Mouse (Mus musculus) hindbrain, embryonic 14.5 days (tissue): Measurements from ENCODE around the gene Mettl7a1. TPM values are rescaled to one million over a fixed set of nuclear protein-coding genes. Genes with fewer than 3 reads are reported as not detected.
"Not testable (repeated sequence)": the region's sequence is repeated elsewhere in the genome, so short reads cannot be mapped to it uniquely, and the experiment has no call there.

Experiments used
- ATAC-seq: fragments of 200-750 bp; cut with Nextera tagmentation; 2 replicates; pipeline ENCODE4 v1.8.0; 2017; ENCODE audit warnings: moderate number of reproducible peaks, mild to moderate bottlenecking, moderate TSS enrichment, moderate library complexity; ENCODE audit not compliant: low FRiP score
- DNase-seq: peaks from one replicate; pipeline ENCODE4 v3.0.0-alpha.2; 2015; ENCODE audit warnings: low spot score
- H3K27ac ChIP-seq: fragments of 300-500 bp; sonication (generic); 2 replicates; pipeline ENCODE4 v1.5.1; 2014; ENCODE audit warnings: mild to moderate bottlenecking, moderate library complexity
- H3K27me3 ChIP-seq: fragments of 300-500 bp; sonication (generic); 2 replicates; pipeline ENCODE4 v1.6.1; 2014; ENCODE audit warnings: mild to moderate bottlenecking, low read length, mixed read lengths; ENCODE audit not compliant: control insufficient read depth, insufficient read depth
- H3K36me3 ChIP-seq: fragments of 300-500 bp; sonication (generic); replicated peaks from 2 replicates; pipeline ENCODE4 v1.6.1; 2014; ENCODE audit not compliant: control insufficient read depth, insufficient read depth
- H3K4me1 ChIP-seq: fragments of 300-500 bp; sonication (generic); replicated peaks from 2 replicates; pipeline ENCODE4 v1.6.1; 2014; ENCODE audit warnings: antibody characterized with exemption, low read length, mixed read lengths; ENCODE audit not compliant: control insufficient read depth, insufficient read depth
- H3K4me2 ChIP-seq: fragments of 300-500 bp; sonication (generic); replicated peaks from 2 replicates; pipeline ENCODE4 v1.6.1; 2014; ENCODE audit warnings: mild to moderate bottlenecking, moderate library complexity
- H3K4me3 ChIP-seq: fragments of 300-500 bp; sonication (generic); replicated peaks from 2 replicates; pipeline ENCODE4 v1.5.1; 2014; ENCODE audit warnings: mild to moderate bottlenecking, low read length
- H3K9ac ChIP-seq: fragments of 300-500 bp; sonication (generic); 2 replicates; pipeline ENCODE4 v1.6.1; 2014
- H3K9me3 ChIP-seq: fragments of 300-500 bp; sonication (generic); 2 replicates; pipeline ENCODE4 v1.6.1; 2016; ENCODE audit warnings: low read length; ENCODE audit not compliant: control insufficient read depth
- whole genome bisulfite sequencing: fragments of 180-500 bp; shearing (Covaris S2); extraction: QIAGEN DNeasy Blood & Tissue Kit; methylation state at CpG from one replicate; pipeline ENCODE4 v1.1.7; 2014; 5-methylcytosine and 5-hydroxymethylcytosine counted together
- polyA plus RNA-seq: library from polyadenylated mRNA; unstranded; fragments of >200 nt; fragmentation: Nextera tagmentation; extraction: Ambion mirVana; gene quantifications from 2 replicates; pipeline ENCODE4 v1.2.1, GENCODE M21; 2014

Mettl7a1 gene
- polyA plus RNA-seq, 1 experiment from 2014 or later = 3.1 TPM

- H3K9ac ChIP-seq = no peak overlapping the region
- H3K27ac ChIP-seq = no peak overlapping the region
- H3K4me2 ChIP-seq = no peak overlapping the region
- no peaks in the 10 kb centered on the region for H3K4me1 ChIP-seq
- no peaks in the 10 kb centered on the region for H3K9me3 ChIP-seq
- DNase-seq (no peak), ATAC-seq (no peak)
- no peaks in the 10 kb centered on the region for H3K36me3 ChIP-seq
- no peak overlapping the region for H3K4me3 ChIP-seq
- 77% methylated on average over 6 of the region's 6 CpGs for WGBS
- no peaks in the 10 kb centered on the region for H3K27me3 ChIP-seq
Observed at GRCm38 (mm10) chr15:100351501-100352060, 47.6 kb downstream of the Mettl7a1 start.

GRCm38 (mm10) chr15:100352711-100353250 is 48.8 kb downstream of the Mettl7a1 start, which contains the start of the genes Methig1 and Mettl7a2:
Methig1 (plus strand) TSS chr15:100353149.
Mettl7a2 (plus strand) TSS chr15:100353200.
- no peak within 1 kb of the TSS for H3K9ac ChIP-seq

DNA sequence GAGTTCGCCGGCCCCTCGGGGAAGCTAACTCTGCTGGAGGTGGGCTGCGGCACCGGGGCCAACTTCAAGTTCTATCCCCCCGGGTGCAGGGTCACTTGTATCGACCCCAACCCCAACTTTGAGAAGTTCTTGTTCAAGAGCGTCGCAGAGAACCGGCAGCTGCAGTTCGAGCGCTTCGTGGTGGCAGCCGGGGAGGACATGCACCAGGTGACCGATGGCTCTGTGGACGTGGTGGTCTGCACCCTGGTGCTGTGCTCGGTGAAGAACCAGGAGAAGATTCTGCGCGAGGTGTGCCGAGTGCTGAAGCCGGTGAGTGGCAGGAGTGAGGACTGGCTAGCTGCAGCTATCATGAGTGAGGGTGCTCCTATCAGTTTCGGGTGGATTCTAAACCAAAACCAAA is 49.5 kb downstream of the Mettl7a1 start:
- H3K27me3 ChIP-seq, H3K4me3 ChIP-seq, ATAC-seq, H3K4me2 ChIP-seq, H3K27ac ChIP-seq, H3K9me3 ChIP-seq, H3K4me1 ChIP-seq, H3K9ac ChIP-seq, H3K36me3 ChIP-seq, DNase-seq: not testable (repeated sequence)
- 91% methylated on average over 10 of the region's 22 CpGs for WGBS

More at GRCm38 (mm10) chr15:100352711-100353250, 48.8 kb downstream of the Mettl7a1 start, which contains the start of the genes Methig1 and Mettl7a2:
- Histone ChIP-seq H3K4me1 (no peaks in the 10 kb centered on the region), H3K36me3 (no peaks in the 10 kb centered on the region), H3K9me3 (no peaks in the 10 kb centered on the region), H3K4me2 (no peak within 1 kb of the TSS), H3K4me3 (no peak within 1 kb of the TSS), H3K27ac (no peak within 1 kb of the TSS), H3K27me3 (no peaks in the 10 kb centered on the region)
- DNase-seq = no peak
- 89% methylated on average over 10 of the region's 10 CpGs for WGBS
- ATAC-seq = no peak

DNA sequence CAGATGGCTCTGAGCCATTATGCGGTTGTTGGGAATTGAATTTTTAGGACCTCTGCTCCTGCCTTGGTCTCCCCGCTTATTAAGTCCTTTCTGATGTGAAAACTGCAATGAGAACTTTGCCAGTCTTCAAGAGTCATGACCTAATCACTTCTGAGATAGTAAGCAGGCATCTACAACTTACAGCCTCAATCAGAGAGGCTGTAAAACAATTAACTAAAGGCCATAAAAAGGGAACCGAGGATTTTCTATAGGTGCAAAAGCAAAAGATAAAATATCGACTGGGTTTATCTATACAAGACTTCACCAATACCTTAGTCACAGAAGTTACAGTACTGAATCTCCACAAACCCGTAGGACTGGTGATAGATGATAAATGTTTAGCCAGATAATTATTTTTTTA is 51.9 kb downstream of the Mettl7a1 start:
- ATAC-seq = no peak
- no peaks in the 10 kb centered on the region for H3K9me3 ChIP-seq
- no peaks in the 10 kb centered on the region for H3K4me1 ChIP-seq
- H3K27ac ChIP-seq = no peak overlapping the region
- no peak overlapping the region for H3K4me2 ChIP-seq
- no peak for DNase-seq
- H3K4me3 ChIP-seq = no peak overlapping the region
- no peaks in the 10 kb centered on the region for H3K27me3 ChIP-seq
- 88% methylated on average over 5 of the region's 5 CpGs for WGBS
- H3K36me3 ChIP-seq = no peaks in the 10 kb centered on the region
- H3K9ac ChIP-seq = no peak overlapping the region

DNA sequence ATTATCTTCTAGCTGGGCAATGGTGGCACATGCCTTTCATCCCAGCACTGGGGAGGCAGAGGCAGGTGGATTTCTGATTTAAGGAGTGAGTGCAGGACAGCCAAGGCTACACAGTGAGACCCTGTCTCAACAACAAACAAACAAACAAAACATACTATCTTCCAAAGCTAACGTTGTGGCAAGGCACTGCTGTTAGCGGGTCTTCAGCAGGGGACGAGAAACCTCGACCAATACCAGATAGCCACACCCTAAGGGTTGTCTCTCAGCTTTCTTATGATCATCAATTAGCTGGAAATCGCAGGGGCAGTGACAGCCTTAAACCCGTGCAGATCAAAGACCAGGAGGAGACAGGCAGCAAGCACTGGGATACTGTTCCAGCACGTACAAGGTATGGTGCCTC is 60.3 kb downstream of the Mettl7a1 start, which contains the start of gene Higd1c:
Gene Higd1c (plus strand): TSS at position 301 of the 400 bp plus-strand sequence.
- Histone ChIP-seq H3K27ac (no peak within 1 kb of the TSS), H3K36me3 (no peaks in the 10 kb centered on the region), H3K9me3 (no peaks in the 10 kb centered on the region), H3K27me3 (no peaks in the 10 kb centered on the region), H3K9ac (no peak within 1 kb of the TSS), H3K4me3 (no peak within 1 kb of the TSS), H3K4me1 (no peaks in the 10 kb centered on the region), H3K4me2 (no peak within 1 kb of the TSS)
- DNase-seq = no peak
- ATAC-seq = no peak
- WGBS = 81% methylated on average over 7 of the region's 7 CpGs

- ATAC-seq, H3K9ac ChIP-seq, H3K4me2 ChIP-seq, DNase-seq, H3K4me3 ChIP-seq, H3K9me3 ChIP-seq, H3K27me3 ChIP-seq, H3K27ac ChIP-seq, H3K4me1 ChIP-seq, H3K36me3 ChIP-seq: not testable (repeated sequence)
- WGBS = 50% methylated on average over 9 of the region's 9 CpGs
Observed at GRCm38 (mm10) chr15:100365967-100366366, 62.0 kb downstream of the Mettl7a1 start.

GRCm38 (mm10) chr15:100367119-100367518 is 63.2 kb downstream of the Mettl7a1 start:
- 77% methylated on average over 7 of the region's 7 CpGs for WGBS
- no peak for ATAC-seq
- no peak overlapping the region for H3K9ac ChIP-seq
- H3K4me3 ChIP-seq = no peak overlapping the region
- H3K9me3 ChIP-seq = no peaks in the 10 kb centered on the region
- H3K36me3 ChIP-seq = no peaks in the 10 kb centered on the region
- H3K27ac ChIP-seq = no peak overlapping the region
- DNase-seq = no peak
- no peaks in the 10 kb centered on the region for H3K4me1 ChIP-seq
- no peaks in the 10 kb centered on the region for H3K27me3 ChIP-seq
- H3K4me2 ChIP-seq = no peak overlapping the region

DNA sequence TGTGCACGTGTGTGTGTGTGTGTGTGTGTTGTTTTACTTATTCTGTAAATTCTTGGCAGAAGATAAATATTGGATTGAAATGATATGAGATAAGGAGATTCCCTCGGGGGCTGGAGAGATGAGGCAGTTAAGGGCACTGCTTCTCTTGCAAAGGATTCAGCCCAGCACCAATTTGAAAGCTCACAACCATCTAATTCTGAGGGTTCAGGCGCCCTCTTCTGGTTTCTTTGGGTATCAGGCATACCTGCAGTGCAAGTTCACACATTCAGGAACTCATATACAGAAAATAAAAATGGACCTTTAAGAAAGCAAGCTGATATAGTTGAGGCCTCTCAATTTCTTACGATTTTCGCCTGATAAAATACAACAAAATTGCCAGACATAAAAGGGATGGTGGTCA is 71.1 kb downstream of the Mettl7a1 start:
- H3K36me3 ChIP-seq = no peaks in the 10 kb centered on the region
- no peaks in the 10 kb centered on the region for H3K4me1 ChIP-seq
- ATAC-seq = no peak
- no peak overlapping the region for H3K4me2 ChIP-seq
- WGBS = 42% methylated on average over 5 of the region's 5 CpGs
- DNase-seq = peak; percentile 82
- no peak overlapping the region for H3K27ac ChIP-seq
- H3K27me3 ChIP-seq = no peaks in the 10 kb centered on the region
- H3K4me3 ChIP-seq = no peak overlapping the region
- no peak overlapping the region for H3K9ac ChIP-seq
- no peaks in the 10 kb centered on the region for H3K9me3 ChIP-seq

DNA sequence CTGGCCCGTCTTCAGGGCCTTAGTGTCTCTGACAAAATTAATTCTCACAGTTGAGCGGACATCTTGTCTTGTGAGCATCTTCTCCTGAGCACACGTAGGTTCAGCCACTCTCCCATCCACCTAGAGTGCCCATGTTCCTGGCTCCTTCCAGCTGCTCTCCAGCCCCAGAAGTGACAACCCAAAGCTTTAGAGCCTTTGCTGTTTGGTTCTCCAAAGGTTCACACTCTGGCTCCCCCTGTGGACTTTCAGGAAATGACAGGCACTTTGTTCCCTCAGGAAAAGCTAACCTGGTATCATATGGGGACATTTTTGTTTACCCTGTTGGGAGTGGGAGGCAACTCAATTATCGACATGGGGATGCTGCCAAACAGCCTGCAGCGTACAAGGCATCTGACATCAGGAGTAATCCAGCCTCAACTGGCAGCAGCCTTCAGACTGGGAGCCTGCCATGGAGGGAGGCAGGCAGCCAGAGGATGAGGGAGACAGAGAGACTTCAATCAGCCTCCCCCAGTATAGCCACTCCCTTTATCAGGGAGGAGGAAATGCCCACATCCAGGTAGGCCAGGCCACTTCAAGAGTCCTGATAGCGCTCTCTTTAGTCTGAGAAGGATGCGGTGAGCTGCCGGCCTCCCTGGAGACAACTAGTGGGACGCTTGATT is 74.0 kb downstream of the Mettl7a1 start:
- H3K27me3 ChIP-seq, H3K4me3 ChIP-seq, H3K4me2 ChIP-seq, H3K9me3 ChIP-seq, H3K9ac ChIP-seq, H3K27ac ChIP-seq, H3K4me1 ChIP-seq, H3K36me3 ChIP-seq, DNase-seq: not testable (repeated sequence)
- 24% methylated on average over 3 of the region's 9 CpGs for WGBS
- ATAC-seq = 0 out of 2 replicates have a peak, but pooled peaks have one; percentile 51
